Mouse (Mus musculus) ovary, postnatal 14 days (tissue): ENCODE data around the gene Atp11b.

ENCODE experiments used
- DNase-seq: peaks from one replicate; pipeline ENCODE4 v3.0.0; 2022; ENCODE audit warnings: low spot score

Atp11b gene

DNA sequence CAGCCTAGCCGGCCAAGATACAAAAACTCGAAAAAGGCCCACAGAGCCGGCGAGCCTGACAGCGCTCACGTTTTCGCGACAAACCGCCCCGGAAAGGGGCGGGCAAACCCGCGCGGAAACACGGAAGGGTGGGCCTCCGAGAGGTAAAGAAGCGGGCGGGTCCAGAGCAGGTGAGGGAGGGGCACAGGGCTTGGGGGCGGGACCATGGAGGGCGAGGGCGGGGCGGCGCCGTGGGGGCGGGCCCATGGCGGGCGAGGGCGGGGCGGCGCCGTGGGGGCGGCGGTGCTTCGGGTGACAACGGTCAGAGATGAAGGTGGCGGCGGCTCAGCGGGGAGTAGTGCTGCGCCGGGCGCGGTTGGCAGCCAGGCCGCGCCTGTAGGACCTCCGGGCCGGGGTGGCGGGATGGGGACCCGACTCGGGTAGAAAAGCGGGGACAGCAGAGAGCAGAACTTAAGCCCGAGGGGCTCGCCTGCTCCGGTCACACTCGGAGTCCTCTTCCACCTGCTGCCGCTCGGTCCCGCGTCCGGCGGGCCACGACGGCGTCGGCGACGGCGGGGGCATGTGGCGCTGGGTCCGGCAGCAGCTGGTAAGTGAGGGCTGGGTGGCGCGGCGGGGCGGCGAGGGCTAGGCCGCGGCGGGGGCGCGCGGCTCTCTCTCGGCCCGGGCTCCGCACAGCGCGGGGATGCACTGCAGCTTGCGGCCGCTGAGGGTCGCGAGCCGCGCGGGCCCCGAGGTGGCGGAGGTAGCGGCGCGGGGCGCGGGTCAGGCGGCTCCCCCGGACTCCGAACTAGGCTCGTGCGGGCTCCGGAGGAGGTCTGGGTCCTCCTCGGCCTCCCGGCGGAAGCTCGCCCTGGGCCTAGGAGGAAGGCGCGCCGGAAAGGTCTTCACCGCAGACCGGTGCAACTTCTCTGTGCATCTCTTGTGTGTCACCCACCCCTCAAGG lies at the start of gene Atp11b:
Atp11b (plus strand) TSS at position 282 of the 943 bp plus-strand sequence.
- DNase-seq, result peak; percentile 70

DNA sequence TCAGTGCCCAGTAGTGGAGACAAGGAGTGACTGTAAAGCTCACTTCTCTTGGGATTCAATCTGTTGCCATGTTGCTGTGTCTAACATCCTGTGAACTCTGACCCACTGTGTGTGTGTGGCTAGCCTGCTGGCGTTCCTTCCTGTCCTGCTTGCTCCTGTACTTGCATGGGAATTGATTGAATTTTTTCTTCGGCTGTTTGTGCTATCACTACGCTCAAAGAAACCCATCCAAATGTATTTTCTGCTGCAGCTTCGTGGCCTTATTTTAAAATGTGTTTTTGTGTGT lies 49.6 kb upstream of the Atp11b start:
- no peak for DNase-seq

DNA sequence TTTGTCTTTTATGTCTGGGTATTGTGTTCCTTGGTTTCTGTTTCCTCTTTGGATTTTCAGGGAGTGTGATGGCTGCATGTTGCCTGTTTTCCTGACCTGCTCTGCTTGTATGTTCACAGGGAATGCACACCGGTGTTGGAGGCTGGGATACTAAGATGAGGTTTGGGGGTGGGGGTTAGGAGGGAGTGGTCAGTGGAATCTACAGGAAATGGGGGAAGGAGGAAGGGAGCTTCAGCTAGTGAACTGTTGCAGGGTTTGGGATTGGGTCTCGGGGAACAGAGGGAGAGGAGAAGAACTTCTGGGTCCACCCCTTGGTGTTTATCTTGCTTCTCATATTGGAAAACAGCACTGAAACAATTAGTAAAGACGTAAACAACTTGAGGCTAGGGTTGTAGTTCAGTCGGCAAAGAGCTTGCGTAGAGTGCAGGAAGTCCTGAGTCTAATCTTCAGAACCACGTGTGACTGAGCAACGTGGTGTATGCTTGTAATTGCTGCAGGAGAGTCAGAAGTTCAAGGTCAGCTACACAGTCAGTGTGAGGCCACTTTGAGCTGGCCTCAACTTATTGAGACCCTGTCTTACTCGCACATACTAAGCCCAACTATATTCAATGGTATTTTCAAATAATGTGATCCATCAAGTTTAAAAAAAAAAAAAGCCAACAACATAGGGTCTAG lies 34.2 kb upstream of the Atp11b start:
- DNase-seq, result no peak

DNA sequence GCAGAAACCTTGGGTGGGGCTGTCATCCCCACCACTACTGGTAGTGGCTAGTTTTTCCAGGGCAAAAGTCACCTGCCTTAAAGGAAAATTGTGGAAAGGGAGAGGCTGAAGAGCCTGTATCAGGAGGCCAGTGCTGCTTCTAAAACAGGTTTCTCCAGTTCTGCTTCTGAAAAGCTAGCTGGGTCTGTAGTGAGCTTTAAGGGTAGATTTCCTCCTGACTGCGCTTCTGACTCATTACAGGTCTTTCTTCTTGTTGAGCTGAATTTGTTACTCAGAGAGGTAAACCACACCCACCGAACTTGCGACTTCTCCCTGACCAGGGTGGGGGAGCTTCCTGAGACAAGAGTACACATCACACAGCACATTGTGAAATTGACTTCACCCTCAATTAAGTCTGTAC lies 33.1 kb upstream of the Atp11b start:
- DNase-seq, result no peak

DNA sequence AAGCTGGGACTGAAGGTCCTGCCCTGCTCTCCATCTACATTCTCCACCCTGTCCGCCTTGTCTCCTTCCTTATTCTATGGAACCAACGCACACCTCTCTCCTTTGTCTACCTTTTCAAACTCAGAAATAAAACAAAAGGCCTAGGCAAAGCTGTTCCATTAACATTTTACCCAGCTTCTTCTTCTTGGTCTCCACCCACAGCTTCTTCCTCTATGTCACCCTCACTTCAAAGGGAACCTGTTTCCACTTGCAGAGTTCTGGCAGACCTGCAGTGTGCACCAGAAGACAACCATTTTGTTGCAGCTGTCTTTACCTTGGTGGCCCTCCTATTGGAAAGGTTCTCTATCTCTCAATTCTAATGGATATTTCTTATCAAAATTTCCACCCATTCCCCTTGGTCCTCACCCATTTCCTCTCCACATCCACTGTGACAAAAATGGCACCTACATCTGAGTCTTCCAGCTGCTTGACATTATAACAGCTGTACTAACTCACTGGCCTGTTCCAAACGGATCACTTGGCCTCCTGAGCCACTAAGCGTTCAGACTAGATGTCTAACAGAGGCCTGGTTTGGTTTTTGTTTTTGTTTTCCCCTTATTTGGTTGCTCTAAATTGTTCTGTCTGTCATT lies 32.0 kb upstream of the Atp11b start:
- no peak for DNase-seq

DNA sequence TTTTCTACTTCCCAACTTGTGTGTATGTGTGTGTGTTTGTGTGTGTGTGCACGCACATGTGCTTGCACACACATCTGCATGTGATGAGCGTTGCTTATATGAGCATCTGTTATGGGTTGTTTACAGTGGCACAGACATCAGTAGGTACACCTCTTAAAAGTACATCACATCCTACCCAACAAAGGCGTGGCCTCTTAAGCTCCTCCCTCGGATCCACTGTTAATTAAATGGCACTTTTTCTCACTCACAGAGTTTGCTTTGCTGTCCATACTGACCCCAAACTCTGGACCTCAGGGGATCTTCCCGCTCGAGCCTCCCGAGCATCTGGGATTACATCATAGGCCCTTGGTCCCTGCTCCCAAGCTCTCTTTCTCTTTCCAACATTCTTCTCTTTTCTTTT lies 31.1 kb upstream of the Atp11b start:
- DNase-seq, result no peak

DNA sequence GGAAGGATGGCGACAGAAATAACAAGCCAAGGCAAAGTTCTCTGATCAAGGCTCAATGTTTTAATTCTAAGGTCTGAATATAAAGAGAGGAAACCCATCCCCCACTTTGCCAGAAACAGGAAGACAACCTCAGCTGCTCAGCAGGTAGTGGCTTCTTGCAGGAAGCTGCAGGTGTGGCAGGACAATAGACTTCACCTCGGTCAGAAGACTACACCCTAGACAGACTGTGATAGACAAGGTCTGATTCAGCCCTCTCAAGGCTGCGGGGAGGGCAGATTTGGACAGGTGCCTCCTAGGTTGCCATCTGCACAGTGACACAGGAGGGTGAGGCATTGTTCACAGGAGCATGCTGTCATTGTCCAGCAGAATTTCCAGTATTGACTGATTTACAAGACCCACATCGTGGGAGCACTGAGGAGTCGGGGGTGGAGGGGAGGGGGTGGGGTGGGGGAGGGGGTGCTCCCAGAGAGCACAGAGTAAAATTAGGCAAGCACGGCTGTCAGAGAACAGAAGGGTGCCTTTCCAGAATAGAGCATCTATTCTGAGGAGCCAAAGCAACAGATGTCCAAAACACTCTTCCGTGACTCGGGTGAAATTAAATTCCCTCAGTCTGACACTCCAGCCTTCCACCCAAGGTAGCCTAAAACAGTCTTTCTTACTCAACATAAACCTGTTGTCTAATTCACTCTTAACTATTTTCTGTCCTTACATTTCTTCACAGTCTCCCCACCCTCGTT lies 30.2 kb upstream of the Atp11b start:
- no peak for DNase-seq

DNA sequence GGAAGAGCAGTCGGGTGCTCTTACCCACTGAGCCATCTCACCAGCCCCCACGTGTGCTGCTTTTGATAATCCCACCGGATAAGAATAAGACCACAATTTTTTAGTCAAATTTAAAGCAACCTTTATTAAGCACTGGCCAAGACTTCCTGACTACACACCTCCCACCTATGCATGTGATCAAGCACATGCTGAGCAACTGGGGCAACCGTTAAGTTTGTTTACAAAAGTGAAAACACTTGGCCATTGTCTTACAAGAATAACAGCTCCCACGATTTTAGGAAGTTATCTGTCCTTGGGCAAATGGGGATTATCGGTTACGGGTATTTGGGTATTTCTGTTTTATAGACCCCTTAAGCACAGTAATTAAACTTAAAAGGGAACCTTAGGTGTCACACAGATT lies 28.8 kb upstream of the Atp11b start:
- DNase-seq, result no peak

DNA sequence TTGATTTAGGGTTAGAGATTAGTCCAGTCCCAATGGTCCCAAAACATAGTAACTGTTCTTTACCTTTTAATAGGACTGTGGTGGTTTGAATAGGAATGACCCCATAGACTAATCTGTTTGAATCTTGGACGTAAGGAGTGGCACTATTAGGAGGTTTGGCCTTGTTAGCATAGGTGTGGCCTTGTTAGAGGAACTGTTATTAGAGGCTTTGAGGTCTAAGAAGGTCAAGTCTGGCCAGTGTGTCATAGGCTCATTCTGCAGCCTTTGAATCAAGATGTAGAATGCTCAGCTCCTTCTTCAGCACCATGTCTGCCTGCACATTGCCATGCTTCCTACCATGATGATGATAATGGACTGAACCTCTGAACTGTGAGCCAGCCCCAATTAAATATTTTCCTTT lies 27.0 kb upstream of the Atp11b start:
- DNase-seq, result no peak

DNA sequence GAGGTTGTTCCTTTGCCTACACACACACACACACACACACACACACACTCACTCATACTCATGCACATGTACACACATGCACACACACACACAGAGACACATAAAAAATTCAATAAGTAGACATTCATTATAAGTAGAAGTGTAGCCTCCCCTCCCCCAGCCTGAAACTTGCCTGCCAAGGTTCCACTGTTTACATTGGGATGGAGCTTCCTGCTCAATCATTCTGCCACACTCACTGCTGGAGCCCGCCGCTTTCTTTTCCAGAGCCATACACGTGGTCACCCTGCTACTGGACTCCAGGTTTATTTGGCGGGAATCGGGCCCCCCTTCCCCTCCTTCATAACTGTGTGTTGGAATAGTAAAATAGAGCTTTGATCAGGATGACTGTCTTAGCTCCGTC lies 24.4 kb upstream of the Atp11b start:
- no peak for DNase-seq

DNA sequence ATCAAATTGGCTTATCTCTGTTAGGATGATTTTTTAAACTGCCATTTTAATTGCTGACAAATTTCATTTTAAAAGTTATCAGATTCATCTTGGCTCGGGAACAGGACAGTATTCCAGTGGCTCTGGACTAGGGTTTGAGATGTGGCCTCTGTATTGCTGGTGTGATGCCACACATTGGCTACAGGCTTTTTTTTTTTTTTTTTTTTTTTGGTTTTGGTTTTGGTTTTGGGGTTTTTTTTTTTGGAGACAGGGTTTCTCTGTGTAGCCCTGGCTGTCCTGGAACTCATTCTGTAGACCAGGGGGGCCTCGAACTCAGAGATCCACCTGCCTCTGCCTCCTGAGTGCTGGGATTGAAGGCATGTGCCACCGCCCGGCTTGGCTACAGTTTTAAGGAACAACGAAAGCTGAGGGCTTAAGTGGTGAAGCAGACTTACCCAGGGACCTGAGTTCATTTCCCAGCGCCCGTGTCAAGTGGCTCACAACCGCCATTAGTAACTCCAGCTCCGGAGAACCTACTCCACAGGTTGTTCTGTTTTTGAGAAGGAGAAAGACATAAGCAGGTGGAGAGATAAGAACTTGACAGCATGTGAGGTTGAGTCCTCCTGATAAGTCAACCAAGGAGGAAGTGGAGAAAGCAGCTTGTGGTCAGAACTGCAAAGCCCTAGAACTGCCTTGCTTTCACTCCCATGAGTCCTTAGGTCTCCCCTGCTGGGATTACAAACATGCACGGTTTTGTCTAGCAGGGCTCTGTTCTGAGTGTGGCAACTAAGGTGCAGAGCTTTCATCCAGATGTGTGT lies 21.7 kb upstream of the Atp11b start:
- DNase-seq, result no peak

DNA sequence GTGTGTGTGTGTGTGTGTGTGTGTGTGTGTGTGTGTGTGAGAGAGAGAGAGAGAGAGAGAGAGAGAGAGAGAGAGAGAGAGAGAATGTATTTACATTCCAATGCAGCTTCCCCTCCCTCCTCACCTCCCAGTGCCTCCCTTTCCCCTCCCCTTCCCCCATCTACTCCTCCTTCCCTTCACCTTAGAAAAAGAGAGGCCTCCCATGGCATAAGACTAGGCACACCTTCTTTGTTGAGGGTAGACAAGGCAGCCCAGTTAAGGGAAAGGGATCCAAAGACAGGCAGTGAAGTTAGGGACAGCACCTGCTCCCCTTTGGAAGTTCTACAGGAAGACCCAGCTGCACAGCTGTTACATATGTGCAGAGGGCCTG lies 21.1 kb upstream of the Atp11b start:
- DNase-seq, result no peak

DNA sequence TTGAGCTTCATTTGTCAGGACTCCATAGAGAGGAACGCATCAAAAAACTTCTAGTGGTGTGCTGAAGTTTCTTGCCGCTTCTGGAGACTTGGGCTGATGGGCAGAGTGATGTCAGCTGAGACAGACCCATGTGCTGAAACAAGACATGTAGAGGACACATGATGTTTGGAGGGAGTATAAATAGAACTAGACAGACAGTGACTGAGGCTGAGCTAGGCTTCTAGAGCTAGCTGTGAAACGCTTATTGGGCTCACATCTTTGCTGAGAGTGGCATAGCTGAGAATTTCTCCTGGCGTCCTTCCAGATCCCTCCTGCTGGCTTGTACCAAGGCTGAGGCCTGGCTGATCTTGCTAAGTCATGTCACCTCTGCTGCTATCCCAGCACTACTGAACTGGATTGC lies 19.4 kb upstream of the Atp11b start:
- no peak for DNase-seq

DNA sequence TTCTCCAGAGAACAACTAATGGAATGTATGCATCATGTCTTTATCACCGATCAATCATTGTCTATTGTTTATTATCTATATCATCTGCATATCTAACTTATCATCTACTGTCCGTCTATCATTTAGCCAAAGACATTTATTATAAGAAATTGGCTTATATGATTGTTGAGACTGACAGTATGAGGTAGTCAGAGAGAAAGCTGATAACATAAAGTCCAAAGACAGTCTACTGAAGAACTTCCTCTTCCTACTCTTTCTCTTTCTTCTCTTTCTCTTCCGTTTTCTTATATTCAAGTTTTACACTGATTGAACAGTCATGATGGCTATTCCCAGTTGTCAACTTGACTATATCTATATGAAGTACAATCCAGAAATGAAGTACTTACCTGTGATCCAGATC lies 15.8 kb upstream of the Atp11b start:
- no peak for DNase-seq

DNA sequence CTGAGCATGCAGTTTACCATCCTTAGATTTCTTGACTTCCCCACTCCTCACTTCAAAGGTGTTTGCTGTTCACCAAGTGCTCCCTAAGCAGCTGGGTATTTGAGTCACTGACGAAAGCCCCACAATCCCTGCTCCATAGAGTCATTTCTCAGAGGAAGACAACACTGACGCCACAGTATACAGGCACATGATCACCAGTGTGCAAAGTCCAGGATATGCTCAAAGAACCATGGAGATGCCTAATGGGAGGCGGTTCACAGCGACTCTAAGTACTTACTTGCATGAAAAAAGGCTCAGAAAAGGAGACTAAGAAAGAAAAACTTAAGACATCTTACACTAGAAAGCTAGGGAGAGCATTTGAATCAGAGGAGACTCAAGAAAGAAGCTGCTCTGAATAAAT lies 8.9 kb upstream of the Atp11b start:
- DNase-seq, result no peak

DNA sequence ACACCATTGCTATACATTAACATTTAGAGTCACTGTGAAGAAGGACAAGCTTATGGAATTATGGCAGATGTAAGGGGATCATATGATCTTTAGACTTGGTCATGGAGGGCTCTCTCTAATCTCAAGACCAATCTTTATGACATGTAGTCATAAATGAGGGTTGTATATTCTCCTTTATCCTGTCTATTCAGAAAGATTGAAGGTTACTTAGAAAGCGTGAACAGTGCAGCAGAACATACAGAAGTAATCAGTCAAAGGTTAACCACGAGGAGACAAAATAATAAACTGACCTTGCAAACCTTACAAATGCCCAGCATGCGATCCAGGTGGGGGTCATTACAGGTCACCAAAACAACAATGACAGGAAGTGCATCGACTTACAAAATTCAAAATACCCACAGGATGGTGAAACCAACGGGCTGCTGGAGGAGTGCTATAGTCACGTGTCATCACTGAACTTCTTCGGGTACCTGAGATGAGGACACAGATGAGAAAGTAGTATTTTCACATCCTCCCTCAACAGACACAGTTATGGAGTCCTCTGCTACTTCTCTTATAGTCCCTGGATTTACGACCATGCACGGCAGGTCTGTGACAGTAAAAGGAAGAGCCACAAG lies 7.0 kb upstream of the Atp11b start:
- no peak for DNase-seq

DNA sequence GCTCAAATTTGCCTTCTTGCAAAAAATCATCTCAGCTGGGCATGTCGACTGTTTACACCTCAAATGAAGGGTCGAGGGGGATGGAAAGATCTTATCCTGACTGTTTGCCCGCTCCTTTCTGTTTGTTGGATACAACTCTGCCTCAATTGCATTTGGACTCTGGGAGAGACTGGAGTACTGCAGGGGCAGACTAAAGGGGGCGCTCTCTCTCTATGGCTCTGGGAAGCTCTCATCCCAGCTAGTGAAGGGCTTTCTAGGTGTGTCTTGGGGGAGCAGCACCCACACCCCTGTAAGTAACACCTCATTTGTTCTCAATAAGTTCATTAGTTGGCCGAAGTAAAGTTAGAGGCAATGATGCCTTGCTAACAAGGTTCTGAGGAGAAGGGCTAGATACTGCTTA lies 3.6 kb upstream of the Atp11b start:
- DNase-seq, result no peak

DNA sequence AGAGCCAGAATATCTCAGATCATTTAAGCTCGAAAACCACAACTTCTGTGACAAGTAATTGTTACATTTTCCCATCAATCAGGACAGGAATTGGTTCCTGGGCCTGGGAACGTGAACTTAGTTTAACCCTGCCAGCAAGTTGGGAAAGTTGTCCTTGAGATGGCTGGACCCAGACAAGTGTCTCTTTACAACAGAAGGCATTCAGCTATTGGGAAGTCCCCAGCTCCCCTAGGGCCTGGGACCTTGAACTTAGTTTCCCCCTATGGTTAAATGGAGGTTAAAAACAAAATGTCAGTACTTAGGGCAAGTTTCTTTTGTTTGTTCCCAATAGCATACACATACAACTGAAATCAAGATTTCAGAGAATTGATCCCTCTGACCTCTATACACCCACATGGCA lies 2.2 kb upstream of the Atp11b start:
- no peak for DNase-seq

DNA sequence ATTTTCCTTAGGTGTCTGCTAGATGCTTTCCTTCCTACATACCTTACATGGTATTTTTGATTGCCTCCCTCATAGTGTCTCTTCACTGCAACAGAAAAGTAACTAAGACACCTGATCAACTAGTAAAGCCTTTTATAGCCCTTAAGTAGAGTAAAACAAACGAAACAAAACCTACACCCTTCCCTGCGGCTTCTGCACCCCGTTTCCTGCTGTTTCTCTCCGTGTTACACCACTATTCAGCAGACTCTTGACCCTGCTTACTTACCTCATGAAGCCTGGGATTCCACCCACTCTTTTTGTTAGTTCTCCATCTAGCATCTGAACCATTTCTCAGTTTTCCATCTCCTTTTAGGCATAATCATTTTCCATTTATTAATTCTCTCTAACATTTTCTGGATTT lies 8.8 kb downstream of the Atp11b start:
- no peak for DNase-seq

DNA sequence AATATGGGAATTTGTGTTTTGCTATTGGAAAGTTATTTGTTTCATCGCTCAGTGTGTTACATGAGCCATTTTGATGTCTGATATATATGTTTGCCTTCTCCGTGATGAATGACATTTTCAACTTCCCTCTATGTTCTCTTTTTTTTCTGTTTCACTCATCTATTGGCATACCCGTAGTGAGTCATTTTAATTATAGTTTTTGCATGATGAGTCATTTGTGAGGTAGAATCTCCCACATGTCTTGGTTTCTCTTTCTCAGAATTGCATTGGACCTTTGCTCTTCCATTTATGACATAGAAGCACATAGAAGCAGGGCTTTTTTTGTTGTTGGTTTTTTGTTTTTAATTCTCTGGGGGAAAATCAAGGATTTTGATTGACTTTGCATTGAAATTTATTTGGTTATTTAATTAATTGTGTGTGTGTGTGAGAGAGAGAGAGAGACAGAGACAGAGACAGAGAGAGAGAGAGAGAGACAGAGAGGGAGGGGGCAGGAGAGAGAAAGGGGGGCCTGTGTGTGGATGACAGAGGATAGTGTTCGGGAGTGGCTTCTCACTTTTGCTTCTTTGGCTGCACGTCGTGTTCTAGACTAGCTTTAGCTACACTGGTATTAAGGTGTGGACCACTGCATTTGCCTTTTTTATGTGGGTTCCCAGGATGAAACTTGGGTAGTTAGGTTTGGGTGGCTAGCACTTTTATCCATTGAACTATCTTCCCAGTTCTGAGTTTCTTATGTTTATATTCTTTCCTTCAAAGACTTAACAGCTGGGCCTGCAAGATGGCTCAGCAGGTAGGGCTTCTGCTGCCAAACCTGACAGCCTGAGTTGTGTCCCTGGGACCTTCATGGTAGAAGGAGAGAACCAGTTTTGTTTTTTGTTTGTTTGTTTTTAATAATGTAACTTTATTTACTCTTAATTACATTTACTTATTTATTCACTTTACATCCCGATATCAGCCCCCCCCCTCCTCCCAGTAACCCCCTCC lies 11.0 kb downstream of the Atp11b start:
- no peak for DNase-seq
